Mouse (Mus musculus) midbrain, postnatal 0 days (tissue): ENCODE results near the gene Mpv17. TPM values are rescaled to one million over a fixed set of nuclear protein-coding genes. Genes with fewer than 3 reads are reported as not detected.
A peak's percentile ranks its signal among the peaks of the same experiment; 100 is the strongest.

Experiments used
- ATAC-seq: fragments of 200-750 bp; cut with Nextera tagmentation; 2 replicates; pipeline ENCODE4 v1.8.0; 2017; ENCODE audit warnings: moderate number of reproducible peaks, mild to moderate bottlenecking, moderate TSS enrichment, moderate library complexity; ENCODE audit not compliant: low FRiP score
- DNase-seq: peaks from one replicate; pipeline ENCODE4 v3.0.0-alpha.2; 2015; ENCODE audit warnings: low spot score
- H3K27ac ChIP-seq: fragments of 300-500 bp; sonication (generic); 2 replicates; pipeline ENCODE4 v1.5.1; 2014; ENCODE audit warnings: low read depth, mild to moderate bottlenecking, low read length, mixed read lengths
- H3K27me3 ChIP-seq: fragments of 300-500 bp; sonication (generic); 2 replicates; pipeline ENCODE4 v1.6.1; 2014; ENCODE audit warnings: low read length, control low read depth, mixed read lengths; ENCODE audit not compliant: insufficient read depth
- H3K36me3 ChIP-seq: fragments of 300-500 bp; sonication (generic); 2 replicates; pipeline ENCODE4 v1.6.1; 2014; ENCODE audit warnings: low read length, control low read depth, mixed read lengths; ENCODE audit not compliant: insufficient read depth
- H3K4me1 ChIP-seq: fragments of 300-500 bp; sonication (generic); 2 replicates; pipeline ENCODE4 v1.6.1; 2014; ENCODE audit warnings: mild to moderate bottlenecking, control low read depth, antibody characterized with exemption, low read length, mixed read lengths; ENCODE audit not compliant: insufficient read depth
- H3K4me2 ChIP-seq: fragments of 300-500 bp; sonication (generic); 2 replicates; pipeline ENCODE4 v1.6.1; 2014; ENCODE audit warnings: low read depth, mild to moderate bottlenecking, low read length, mixed read lengths; ENCODE audit not compliant: poor library complexity, severe bottlenecking
- H3K4me3 ChIP-seq: fragments of 300-500 bp; sonication (generic); 2 replicates; pipeline ENCODE4 v1.5.1; 2014; ENCODE audit warnings: low read depth, mild to moderate bottlenecking, low read length, moderate library complexity
- H3K9ac ChIP-seq: fragments of 300-500 bp; sonication (generic); replicated peaks from 2 replicates; pipeline ENCODE4 v1.6.1; 2014; ENCODE audit warnings: mild to moderate bottlenecking, low read length, moderate library complexity, mixed read lengths; ENCODE audit not compliant: poor library complexity, severe bottlenecking
- H3K9me3 ChIP-seq: fragments of 300-500 bp; sonication (generic); 2 replicates; pipeline ENCODE4 v1.6.1; 2016; ENCODE audit warnings: low read length, control low read depth
- CTCF ChIP-seq: IDR thresholded peaks from 2 replicates; pipeline ENCODE4 v1.5.1; 2016; ENCODE audit warnings: antibody characterized with exemption, mild to moderate bottlenecking
- WGBS: fragments of 180-500 bp; shearing (Covaris S2); extraction: QIAGEN DNeasy Blood & Tissue Kit; methylation state at CpG from one replicate; pipeline ENCODE4 v1.1.7; 2014; 5-methylcytosine and 5-hydroxymethylcytosine counted together
- polyA plus RNA-seq: library from polyadenylated mRNA; unstranded; fragments of >200 nt; fragmentation: Nextera tagmentation; extraction: Ambion mirVana; gene quantifications from 2 replicates; pipeline ENCODE4 v1.2.1, GENCODE M21; 2015
- total RNA-seq: library from RNA; depleted of rRNA; stranded (reverse); fragments of >200 nt; gene quantifications from 2 replicates; pipeline ENCODE4 v1.2.3, GENCODE M21; 2014

The Mpv17 gene
- total and polyA plus RNA-seq, 2 experiments from 2014 or later, result 38.8 to 65.5 TPM

DNA sequence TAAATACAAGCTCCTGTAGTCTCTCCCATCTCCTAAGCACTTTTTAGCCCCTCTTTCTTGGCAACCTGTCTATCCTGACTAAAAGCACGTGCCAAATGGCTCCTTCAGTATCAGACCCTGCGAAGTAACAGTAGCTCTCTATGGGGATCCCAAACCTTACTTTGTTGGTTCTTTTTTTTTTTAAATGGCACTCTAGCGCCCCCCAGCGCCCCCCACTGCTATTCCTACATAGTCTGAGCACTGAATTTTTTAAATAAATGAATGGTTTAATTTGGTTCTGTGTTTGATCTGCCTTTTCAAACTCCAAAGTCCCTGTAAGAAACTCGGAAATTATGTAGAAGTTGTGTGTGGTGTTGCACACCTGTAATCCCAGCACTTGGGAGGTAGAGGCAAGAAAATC, 28.0 kb downstream of the Mpv17 start:
- H3K27ac ChIP-seq, result no peak overlapping the region
- no peaks in the 10 kb centered on the region for H3K4me1 ChIP-seq
- no peak for TF ChIP-seq CTCF
- DNase-seq (no peak), ATAC-seq (no peak)
- H3K36me3 ChIP-seq, result no peaks in the 10 kb centered on the region
- no peak overlapping the region for H3K4me2 ChIP-seq
- H3K9me3 ChIP-seq, result no peaks in the 10 kb centered on the region
- H3K4me3 ChIP-seq, result no peak overlapping the region
- 42% methylated on average over 5 of the region's 5 CpGs for WGBS
- H3K9ac ChIP-seq, result no peak overlapping the region
- no peaks in the 10 kb centered on the region for H3K27me3 ChIP-seq

- no peak overlapping the region for H3K4me2 ChIP-seq
- H3K27me3 ChIP-seq, result no peaks in the 10 kb centered on the region
- 30% methylated on average over 2 of the region's 2 CpGs for WGBS
- ATAC-seq (no peak), DNase-seq (no peak)
- H3K9ac ChIP-seq, result no peak overlapping the region
- no peak overlapping the region for H3K27ac ChIP-seq
- no peaks in the 10 kb centered on the region for H3K9me3 ChIP-seq
- H3K36me3 ChIP-seq, result no peaks in the 10 kb centered on the region
- no peaks in the 10 kb centered on the region for H3K4me1 ChIP-seq
- TF ChIP-seq CTCF, result no peak
- no peak overlapping the region for H3K4me3 ChIP-seq
Measured at GRCm38 (mm10) chr5:31123481-31123880, 30.6 kb downstream of the Mpv17 start.

DNA sequence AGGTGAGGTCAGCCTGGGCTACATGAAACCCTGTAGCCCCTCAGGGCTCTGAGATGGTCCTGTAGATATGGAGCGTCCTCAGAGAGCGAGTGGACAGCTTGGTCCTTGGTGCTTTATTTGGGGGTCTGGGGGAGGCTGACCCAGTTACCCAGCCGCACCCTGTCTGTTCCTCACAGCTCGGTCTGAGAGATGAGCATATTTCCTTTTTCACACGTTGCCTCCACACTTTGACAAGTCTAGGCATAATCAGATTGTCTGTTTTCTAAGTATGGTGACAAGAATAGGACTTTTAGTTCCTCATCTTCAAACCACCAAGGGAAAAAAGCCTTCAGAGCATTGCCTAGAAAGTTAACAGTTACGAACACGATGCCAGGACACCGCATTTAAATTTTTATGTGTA, 32.9 kb downstream of the Mpv17 start:
- DNase-seq, result no peak
- H3K27ac ChIP-seq, result no peak overlapping the region
- no peaks in the 10 kb centered on the region for H3K36me3 ChIP-seq
- no peaks in the 10 kb centered on the region for H3K4me1 ChIP-seq
- ATAC-seq, result no peak
- H3K4me2 ChIP-seq, result no peak overlapping the region
- H3K27me3 ChIP-seq, result no peaks in the 10 kb centered on the region
- 83% methylated on average over 8 of the region's 8 CpGs for WGBS
- no peak for TF ChIP-seq CTCF
- H3K4me3 ChIP-seq, result no peak overlapping the region
- no peak overlapping the region for H3K9ac ChIP-seq
- no peaks in the 10 kb centered on the region for H3K9me3 ChIP-seq

DNA sequence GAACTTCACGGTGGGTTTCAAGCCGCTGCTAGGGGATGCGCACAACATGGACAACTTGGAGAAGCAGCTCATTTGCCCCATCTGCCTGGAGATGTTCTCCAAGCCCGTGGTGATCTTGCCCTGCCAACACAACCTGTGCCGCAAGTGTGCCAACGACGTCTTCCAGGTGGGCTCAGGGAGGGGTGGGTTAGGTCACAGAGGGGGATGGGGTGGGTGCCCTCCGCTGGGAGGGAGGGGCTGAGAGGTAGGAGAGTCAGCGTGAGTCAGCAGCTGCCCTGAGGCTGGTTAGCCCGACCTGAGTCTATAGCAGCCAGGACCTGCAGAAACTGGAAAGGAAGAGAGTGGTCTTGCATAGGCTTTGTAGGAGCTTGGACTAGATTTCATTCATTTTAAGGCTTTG, 37.1 kb downstream of the Mpv17 start:
- TF ChIP-seq CTCF, result no peak
- WGBS, result 35% methylated on average over 10 of the region's 10 CpGs
- no peaks in the 10 kb centered on the region for H3K4me1 ChIP-seq
- no peaks in the 10 kb centered on the region for H3K36me3 ChIP-seq
- ATAC-seq (no peak), DNase-seq (no peak)
- H3K9ac ChIP-seq, result no peak overlapping the region
- H3K27me3 ChIP-seq, result no peaks in the 10 kb centered on the region
- no peak overlapping the region for H3K4me3 ChIP-seq
- H3K9me3 ChIP-seq, result no peaks in the 10 kb centered on the region
- H3K4me2 ChIP-seq, result no peak overlapping the region
- no peak overlapping the region for H3K27ac ChIP-seq

DNA sequence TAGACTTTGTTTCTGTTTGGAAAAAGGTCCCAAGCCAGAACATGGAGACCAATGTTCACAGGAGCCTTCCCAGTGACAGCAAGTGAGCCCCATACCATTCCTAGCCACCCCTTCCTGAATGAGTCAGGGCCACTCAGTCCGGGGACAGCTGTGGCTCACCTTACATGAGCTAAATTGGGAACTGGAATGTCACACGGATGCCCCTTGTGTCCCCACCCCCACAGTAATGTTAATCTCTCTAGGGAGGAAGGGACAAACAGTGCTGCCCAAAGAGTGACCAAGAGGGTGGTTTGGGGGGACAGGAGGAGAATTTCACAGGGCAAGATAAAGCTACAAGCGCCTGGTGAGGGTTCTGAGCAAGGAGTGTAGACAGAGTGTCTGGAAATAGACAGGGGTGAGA, 37.7 kb downstream of the Mpv17 start, which contains the start of gene Trim54:
Gene Trim54, plus strand, starts transcription at position 359 of the 400 bp plus-strand sequence.
- H3K36me3 ChIP-seq, result no peaks in the 10 kb centered on the region
- no peaks in the 10 kb centered on the region for H3K4me1 ChIP-seq
- no peak for TF ChIP-seq CTCF
- no peak within 1 kb of the TSS for H3K9ac ChIP-seq
- WGBS, result 57% methylated on average over 3 of the region's 3 CpGs
- no peaks in the 10 kb centered on the region for H3K9me3 ChIP-seq
- H3K4me3 ChIP-seq, result no peak within 1 kb of the TSS
- no peak within 1 kb of the TSS for H3K4me2 ChIP-seq
- H3K27me3 ChIP-seq, result no peaks in the 10 kb centered on the region
- DNase-seq (no peak), ATAC-seq (no peak)
- H3K27ac ChIP-seq, result no peak within 1 kb of the TSS

DNA sequence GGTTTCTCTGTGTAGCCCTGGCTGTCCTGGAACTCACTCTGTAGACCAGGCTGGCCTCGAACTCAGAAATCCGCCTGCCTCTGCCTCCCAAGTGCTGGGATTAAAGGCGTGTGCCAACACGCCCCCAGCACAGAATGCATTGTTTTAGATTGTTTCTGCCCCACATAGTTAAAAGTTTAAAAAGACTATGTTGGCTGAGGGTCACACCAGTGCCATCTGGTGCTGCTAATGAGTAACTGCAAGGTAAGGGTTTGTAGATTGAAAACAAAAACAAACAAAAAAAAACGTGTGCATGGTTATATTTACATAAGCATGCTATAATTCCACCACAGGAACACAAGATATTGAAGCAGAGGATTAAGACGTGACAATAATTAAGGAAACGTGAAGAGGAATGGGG, 43.3 kb downstream of the Mpv17 start:
- no peaks in the 10 kb centered on the region for H3K4me1 ChIP-seq
- ATAC-seq, result no peak
- no peaks in the 10 kb centered on the region for H3K9me3 ChIP-seq
- no peak overlapping the region for H3K27ac ChIP-seq
- H3K27me3 ChIP-seq, result no peaks in the 10 kb centered on the region
- H3K9ac ChIP-seq, result no peak overlapping the region
- no peaks in the 10 kb centered on the region for H3K36me3 ChIP-seq
- H3K4me3 ChIP-seq, result no peak overlapping the region
- H3K4me2 ChIP-seq, result no peak overlapping the region
- WGBS, result 32% methylated on average over 7 of the region's 7 CpGs
- peak; percentile 71 for TF ChIP-seq CTCF
- no peak for DNase-seq
